Mouse (Mus musculus) mature B cell (primary cell): ENCODE measurements around the gene Nfatc4.

Experiments used
- in situ Hi-C: fragments of 300-500 bp; cut with MboI; formaldehyde crosslinking; loops from 2 replicates; pipeline ENCODE4 v1.14.3; 2019

The Nfatc4 gene

DNA sequence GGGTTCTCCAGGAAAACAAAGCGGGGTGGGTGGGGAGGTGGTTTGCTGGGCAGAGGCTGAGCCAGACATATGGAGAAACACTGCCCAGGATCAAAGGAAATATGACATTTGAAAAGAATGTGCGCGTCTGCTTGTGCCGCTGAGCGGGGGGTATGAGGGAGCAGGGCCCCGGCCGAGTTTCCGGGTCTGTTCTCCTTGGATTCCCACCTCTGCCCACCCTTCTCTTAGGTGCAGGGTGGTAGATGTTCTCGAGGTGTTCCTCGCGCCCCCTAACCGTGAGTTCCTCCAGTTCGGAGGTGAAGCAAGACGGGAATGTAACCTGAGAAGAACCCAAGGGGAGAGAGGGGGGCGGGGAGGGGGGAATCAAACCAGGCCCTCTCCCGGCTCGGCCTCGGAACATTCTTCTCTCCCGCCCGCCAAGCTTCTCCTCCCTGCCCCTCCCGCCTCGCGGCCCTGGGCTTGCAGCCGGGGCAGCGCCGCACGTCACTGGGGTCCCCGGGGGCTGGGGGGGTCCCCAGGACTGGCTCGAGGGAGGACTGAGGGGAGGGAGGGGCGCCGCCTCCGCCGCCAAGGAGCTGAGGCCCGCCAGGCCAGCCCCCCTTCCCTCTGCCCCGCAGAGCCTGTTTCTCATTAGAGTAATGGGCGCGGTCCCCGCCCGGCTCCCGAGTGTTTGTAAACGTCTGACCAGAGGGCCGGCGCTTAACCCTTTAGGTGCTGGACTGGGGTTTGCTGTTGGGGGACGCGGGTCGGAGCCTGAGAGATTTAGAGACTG lies at the start of gene Nfatc4:
TSS of gene Nfatc4 (plus strand) at position 154 of the 772 bp plus-strand sequence.
- in situ Hi-C loops = no loop called here

- in situ Hi-C loops = no loop called here
Observed at GRCm38 (mm10) chr14:55776711-55777110, 46.2 kb upstream of the Nfatc4 start.

GRCm38 (mm10) chr14:55777176-55777575 lies 45.8 kb upstream of the Nfatc4 start:
- in situ Hi-C loops = no loop called here

GRCm38 (mm10) chr14:55777806-55778205 lies 45.1 kb upstream of the Nfatc4 start:
- in situ Hi-C loops = no loop called here

GRCm38 (mm10) chr14:55778686-55779085 lies 44.3 kb upstream of the Nfatc4 start:
- in situ Hi-C loops = no loop called here

DNA sequence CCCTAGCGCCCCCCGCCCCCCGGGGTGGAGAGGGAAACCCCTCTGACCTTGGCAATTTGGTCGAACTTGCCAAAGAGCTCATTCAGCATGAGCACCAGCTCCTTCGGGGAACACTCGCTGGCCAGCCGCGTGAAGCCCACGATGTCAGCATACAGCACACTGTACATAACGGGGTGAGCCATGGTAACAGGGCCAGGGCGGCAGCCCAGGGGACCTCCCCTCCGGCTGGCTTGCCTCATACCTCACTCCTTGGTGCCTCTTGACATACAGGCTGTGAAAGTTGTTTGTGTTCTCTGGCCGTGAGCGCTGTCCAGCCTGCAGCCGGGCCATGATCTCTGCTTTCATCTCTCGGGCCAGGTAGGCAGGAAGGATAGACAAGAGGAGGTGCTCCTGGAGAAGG lies 43.3 kb upstream of the Nfatc4 start:
- in situ Hi-C loops = no loop called here

GRCm38 (mm10) chr14:55780736-55781135 lies 42.2 kb upstream of the Nfatc4 start:
- in situ Hi-C loops = no loop called here

DNA sequence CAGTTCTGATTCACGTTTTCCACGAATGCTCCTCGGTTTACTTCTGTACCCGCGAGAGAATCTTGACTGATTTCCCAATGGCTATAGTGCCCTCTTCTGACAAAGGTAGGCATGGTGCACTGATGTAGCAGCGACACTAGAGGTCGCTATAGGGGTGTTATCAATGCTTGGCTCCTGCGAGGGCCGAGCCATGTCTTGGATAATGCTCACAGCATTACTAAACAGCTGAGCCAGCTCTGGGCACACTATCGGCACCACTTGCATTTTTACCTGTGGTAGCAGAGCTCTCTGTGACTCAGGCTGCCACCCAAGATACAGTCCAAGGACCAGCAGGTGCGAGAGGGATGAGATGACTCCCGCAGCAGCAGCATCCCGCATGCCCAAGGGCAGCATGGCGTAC lies 41.6 kb upstream of the Nfatc4 start:
- in situ Hi-C loops = no loop called here

GRCm38 (mm10) chr14:55782361-55782960 lies 40.5 kb upstream of the Nfatc4 start:
- in situ Hi-C loops = no loop called here

DNA sequence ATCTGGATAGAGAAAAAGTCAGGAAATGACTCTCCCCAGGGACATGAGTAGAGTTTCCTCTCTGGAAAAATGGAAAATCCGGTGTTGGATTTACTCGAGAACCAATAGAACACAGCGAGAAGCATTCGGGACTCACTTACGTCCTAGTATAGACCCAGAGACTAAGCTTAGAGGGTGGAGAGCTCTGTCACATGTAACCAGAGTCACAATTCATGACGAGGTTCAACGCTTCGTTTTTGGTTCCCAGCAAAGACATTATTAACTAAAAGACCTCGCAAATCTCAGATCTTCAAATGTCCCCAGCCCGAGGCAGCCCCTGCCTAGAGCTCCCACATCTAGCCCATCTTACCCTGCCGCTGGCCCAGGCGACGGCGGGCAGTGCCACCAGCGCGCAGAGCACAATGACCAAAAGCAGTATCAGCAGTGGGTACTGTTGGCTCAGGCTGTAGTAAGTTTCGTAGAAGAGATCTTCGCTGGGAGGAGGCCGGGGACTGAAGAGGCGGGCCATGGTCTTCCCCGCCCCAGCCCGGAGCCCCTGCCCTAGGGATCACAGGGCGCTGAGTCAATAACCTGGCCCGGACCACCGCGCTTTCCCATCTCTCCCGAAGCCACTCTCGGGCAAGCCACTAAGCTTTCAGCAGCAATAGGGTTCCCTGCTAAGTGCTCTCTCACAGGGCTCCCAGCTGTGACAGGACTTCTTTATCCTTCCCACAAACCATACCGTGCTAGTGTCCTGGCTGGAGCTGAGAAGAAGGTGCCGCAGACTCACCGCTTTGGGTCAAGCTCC lies 39.6 kb upstream of the Nfatc4 start:
- in situ Hi-C loops = no loop called here

GRCm38 (mm10) chr14:55783958-55784235 lies 39.0 kb upstream of the Nfatc4 start, which contains the start of gene Adcy4:
Adcy4 (minus strand) TSS chr14:55784095.
- in situ Hi-C loops = no loop called here

DNA sequence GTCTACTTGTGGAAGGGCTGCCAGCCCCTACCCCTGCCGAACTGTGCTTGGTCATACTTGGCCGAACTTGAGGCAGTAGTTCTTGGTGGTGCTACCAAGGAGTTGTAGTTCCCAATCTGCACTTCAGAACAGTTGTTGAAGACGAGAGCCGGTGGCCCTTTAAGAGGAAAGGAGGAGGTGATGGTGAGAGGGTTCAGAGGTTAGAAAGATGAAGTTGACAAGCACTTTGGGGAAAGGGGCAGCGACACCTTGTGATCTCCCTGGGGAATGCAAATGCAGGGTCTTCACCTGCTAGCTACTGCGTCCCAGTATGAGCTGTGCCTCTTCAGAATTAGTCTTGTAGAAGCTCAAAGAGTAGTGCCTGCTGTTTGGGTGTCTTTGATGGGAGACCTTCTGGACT lies 37.7 kb upstream of the Nfatc4 start:
- in situ Hi-C loops = no loop called here

GRCm38 (mm10) chr14:55787731-55788130 lies 35.2 kb upstream of the Nfatc4 start:
- in situ Hi-C loops = no loop called here

DNA sequence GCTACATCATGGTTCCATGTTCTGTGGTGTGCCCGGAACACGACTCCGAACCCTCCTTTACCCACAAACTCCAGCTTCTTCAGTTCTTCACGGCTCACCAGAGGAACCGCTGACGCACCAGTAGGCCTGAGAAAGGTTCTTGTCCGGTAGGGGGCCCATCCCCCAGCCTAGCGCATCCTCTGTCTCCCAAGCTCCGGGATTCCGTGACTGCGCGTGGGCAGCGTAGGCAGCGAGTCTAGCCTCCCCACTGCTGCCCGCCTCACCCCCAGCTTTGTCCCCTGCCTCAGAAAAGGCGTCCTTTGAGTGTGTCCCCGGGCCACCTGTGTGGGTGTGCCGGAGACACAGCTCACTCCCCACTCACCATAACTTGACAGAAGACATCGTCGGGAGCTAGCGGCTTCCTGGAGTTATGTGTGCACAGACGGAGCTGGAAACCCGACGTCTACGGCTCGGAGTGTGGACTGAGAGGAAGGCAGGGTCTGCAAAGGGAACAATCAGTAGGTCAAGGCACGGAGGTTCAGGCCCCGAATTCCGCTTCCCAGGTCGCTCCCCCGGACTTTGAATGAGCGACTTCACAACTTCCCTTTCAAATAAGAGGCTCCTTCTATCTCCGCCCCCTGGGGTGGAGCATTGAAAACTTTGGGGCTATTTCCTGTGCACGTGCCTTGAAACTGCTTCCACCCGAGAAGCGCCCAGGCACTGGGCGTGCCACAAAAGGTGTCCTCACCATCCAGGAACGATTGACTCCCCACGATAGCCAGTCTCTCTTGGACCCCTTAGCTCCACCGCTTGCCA lies 34.5 kb upstream of the Nfatc4 start, which contains the start of gene Ripk3:
TSS of gene Ripk3 (minus strand) at position 610 of the 795 bp plus-strand sequence.
- in situ Hi-C loops = no loop called here

GRCm38 (mm10) chr14:55793461-55793860 lies 29.5 kb upstream of the Nfatc4 start:
- in situ Hi-C loops = no loop called here

- in situ Hi-C loops = no loop called here
Observed at GRCm38 (mm10) chr14:55793946-55794345, 29.0 kb upstream of the Nfatc4 start.

- in situ Hi-C loops = no loop called here
Observed at GRCm38 (mm10) chr14:55795380-55796163, 27.4 kb upstream of the Nfatc4 start.

DNA sequence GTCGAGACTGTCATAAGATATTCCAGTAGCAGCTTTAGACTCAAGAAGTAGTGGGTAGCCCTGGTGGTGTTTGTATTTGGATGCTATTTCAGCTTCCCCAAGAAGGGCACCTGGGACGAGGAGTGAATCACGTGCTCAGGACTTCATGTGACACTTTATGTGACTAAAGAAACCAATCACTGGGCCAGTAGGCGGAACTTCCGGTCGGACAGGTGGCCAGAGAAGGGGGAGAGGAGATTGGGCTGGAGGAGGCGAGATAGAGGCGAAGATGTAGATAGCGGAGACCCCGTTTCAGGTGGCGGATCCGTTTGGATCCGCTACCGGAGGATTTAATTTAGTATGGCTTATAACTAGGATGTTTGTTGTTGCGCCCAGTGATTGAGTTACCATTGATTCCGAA lies 8.1 kb upstream of the Nfatc4 start:
- in situ Hi-C loops = no loop called here

DNA sequence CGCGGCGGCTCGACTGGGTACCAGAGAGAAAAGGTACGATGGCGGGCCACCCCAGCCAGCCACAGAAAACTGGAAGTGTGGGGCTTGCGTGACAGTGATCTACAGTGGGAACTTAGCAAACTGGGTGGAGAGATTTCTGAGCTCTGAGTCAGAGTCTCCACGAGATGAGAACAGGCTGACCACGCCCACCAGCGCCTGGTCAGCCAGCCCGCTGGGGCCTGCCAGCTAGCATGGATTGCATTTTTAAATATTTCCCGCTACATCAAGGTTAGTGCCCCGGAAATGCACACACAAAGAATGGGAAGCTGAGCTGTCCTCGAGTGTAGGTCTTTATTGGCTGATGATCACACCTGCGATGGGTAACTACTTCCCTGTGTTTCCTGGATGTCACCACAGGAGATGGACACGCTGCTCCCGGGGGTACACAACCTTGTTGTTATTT lies 7.6 kb upstream of the Nfatc4 start:
- in situ Hi-C loops = no loop called here

GRCm38 (mm10) chr14:55819845-55820405 lies 3.0 kb upstream of the Nfatc4 start:
- in situ Hi-C loops = no loop called here

DNA sequence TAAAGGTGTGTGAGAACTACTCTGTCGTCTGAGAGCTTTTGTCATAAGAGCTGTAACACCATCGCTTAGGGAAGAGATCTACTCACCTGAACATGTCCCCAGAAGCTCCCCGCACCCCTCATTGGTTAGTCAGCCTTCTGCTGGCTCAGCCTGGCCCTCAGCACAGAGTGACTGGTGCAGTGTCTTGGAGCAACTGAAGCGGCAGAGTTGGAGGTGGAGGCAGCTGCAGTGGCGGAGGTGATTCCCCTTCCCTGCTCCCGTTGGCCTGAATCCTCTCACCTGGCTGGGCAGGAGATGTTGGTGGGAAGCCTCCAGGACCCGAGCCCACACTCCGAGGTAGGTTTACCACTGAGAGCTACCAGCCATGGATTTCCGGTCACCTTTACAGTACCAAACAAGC lies 2.4 kb upstream of the Nfatc4 start:
- in situ Hi-C loops = no loop called here
